In the genomic region with DNA sequence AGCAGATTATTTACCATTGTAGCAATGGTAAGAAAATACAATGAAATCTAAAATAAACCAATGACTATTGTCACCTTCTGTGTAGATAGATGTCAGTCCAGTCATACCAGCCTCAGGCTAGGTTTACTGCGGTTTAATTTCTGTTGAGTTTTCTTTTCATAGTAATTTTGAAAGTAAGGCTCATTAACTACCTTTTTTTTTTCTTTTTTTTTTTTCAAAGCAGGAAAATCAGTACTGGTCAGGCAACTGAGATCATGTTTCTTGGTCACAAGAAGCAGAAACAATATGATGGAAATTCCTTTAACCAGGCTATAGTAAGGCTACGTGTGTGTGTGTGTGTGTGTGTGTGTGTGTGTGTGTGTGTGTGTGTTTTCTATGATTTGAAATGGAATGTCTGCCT, we compare ENCODE assay signal across 1 mouse cellular context.
A peak's percentile ranks its signal among the peaks of the same experiment; 100 is the strongest.
TF ChIP-seq lines count a peak whose summit lies in the region.

No protein-coding gene starts in this region.

TF ChIP-seq in CH12.LX, 34 proteins besides CTCF, POLR2A, EP300 and RAD21 (continued from another document):
- no peak for TF ChIP-seq E2F4 (IDR thresholded peaks at IDR 0.05; ENCODE audit: insufficient replicate concordance, low read depth, low read length)
- TF ChIP-seq SMC3 (IDR thresholded peaks at IDR 0.05; ENCODE audit: low read depth, low read length): no peak; the same call in 1 of the 2 replicates
- TF ChIP-seq CHD2 (IDR thresholded peaks at IDR 0.05; ENCODE audit: low read length): peak; percentile 53
- TF ChIP-seq HCFC1 (IDR thresholded peaks at IDR 0.05; ENCODE audit: low read depth, low read length): 0 out of 2 replicates have a peak, but pooled peaks have one; percentile 24
- TF ChIP-seq NRF1 (IDR thresholded peaks at IDR 0.05; ENCODE audit: low read depth, low read length): no peak
- TF ChIP-seq MXI1 (IDR thresholded peaks at IDR 0.05; ENCODE audit: low read depth, low read length): no peak
- TF ChIP-seq GABPA (IDR thresholded peaks at IDR 0.05; ENCODE audit: insufficient replicate concordance, low read depth, low read length): no peak
- TF ChIP-seq MEF2A (IDR thresholded peaks at IDR 0.05; ENCODE audit: borderline replicate concordance, low read depth, low read length): peak; percentile 78
- no peak for TF ChIP-seq TBP (conservative IDR thresholded peaks at IDR 0.05; ENCODE audit: low read depth, low read length)
- TF ChIP-seq IRF4 (IDR thresholded peaks at IDR 0.05; ENCODE audit: low read depth, low read length): peak; percentile 96
- TF ChIP-seq MAFK (IDR thresholded peaks at IDR 0.05; ENCODE audit: insufficient replicate concordance, low read length): peak; percentile 53; the same call in 1 of the 2 replicates
- peak; percentile 75 for TF ChIP-seq BHLHE40 (IDR thresholded peaks at IDR 0.05; ENCODE audit: low read depth, low read length)
- TF ChIP-seq USF1 (IDR thresholded peaks at IDR 0.05; ENCODE audit: low read depth, low read length): no peak
- no peak for TF ChIP-seq NELFE (IDR thresholded peaks at IDR 0.05; ENCODE audit: low read depth, low read length)
- no peak for TF ChIP-seq USF2 (conservative IDR thresholded peaks at IDR 0.05; ENCODE audit: low read depth, low read length)
- TF ChIP-seq UBTF (IDR thresholded peaks at IDR 0.05; ENCODE audit: low read depth, low read length): no peak
